Mouse (Mus musculus) kidney, embryonic 14.5 days (tissue): ENCODE measurements around the gene Cyp26b1. TPM values are rescaled to one million over a fixed set of nuclear protein-coding genes. Genes with fewer than 3 reads are reported as not detected.

Source experiments
- ATAC-seq: fragments of 200-750 bp; cut with Nextera tagmentation; 2 replicates; pipeline ENCODE4 v1.8.0; 2017; ENCODE audit warnings: moderate number of reproducible peaks, mild to moderate bottlenecking, moderate TSS enrichment, moderate library complexity; ENCODE audit not compliant: low FRiP score, low TSS enrichment
- H3K27ac ChIP-seq: fragments of 300-500 bp; sonication (generic); 2 replicates; pipeline ENCODE4 v1.5.1; 2014; ENCODE audit warnings: low read depth, mild to moderate bottlenecking, low read length, moderate library complexity, mixed read lengths
- H3K27me3 ChIP-seq: fragments of 300-500 bp; sonication (generic); 2 replicates; pipeline ENCODE4 v1.6.1; 2014; ENCODE audit warnings: mild to moderate bottlenecking, low read length; ENCODE audit not compliant: control insufficient read depth, insufficient read depth
- H3K36me3 ChIP-seq: fragments of 300-500 bp; sonication (generic); 2 replicates; pipeline ENCODE4 v1.6.1; 2014; ENCODE audit warnings: low read length, mixed read lengths; ENCODE audit not compliant: control insufficient read depth, insufficient read depth
- H3K4me1 ChIP-seq: fragments of 300-500 bp; sonication (generic); 2 replicates; pipeline ENCODE4 v1.6.1; 2014; ENCODE audit warnings: low read length, mixed read lengths; ENCODE audit not compliant: control insufficient read depth, insufficient read depth
- H3K4me2 ChIP-seq: fragments of 300-500 bp; sonication (generic); replicated peaks from 2 replicates; pipeline ENCODE4 v1.6.1; 2014; ENCODE audit warnings: low read depth, mild to moderate bottlenecking, low read length
- H3K4me3 ChIP-seq: fragments of 300-500 bp; sonication (generic); 2 replicates; pipeline ENCODE4 v1.5.1; 2014; ENCODE audit warnings: mild to moderate bottlenecking, low read length
- H3K9ac ChIP-seq: fragments of 300-500 bp; sonication (generic); 2 replicates; pipeline ENCODE4 v1.6.1; 2014; ENCODE audit warnings: low read depth, mild to moderate bottlenecking, low read length, moderate library complexity
- H3K9me3 ChIP-seq: fragments of 300-500 bp; sonication (generic); 2 replicates; pipeline ENCODE4 v1.6.1; 2016; ENCODE audit warnings: low read length; ENCODE audit not compliant: control insufficient read depth
- WGBS: fragments of 180-500 bp; shearing (Covaris S2); extraction: QIAGEN DNeasy Blood & Tissue Kit; methylation state at CpG from one replicate; pipeline ENCODE4 v1.1.7; 2014; 5-methylcytosine and 5-hydroxymethylcytosine counted together
- polyA plus RNA-seq: library from polyadenylated mRNA; unstranded; fragments of >200 nt; fragmentation: Nextera tagmentation; extraction: Ambion mirVana; gene quantifications from 2 replicates; pipeline ENCODE4 v1.2.1, GENCODE M21; 2014

The Cyp26b1 gene
- polyA plus RNA-seq, 1 experiment from 2014 or later, result 6.7 TPM

DNA sequence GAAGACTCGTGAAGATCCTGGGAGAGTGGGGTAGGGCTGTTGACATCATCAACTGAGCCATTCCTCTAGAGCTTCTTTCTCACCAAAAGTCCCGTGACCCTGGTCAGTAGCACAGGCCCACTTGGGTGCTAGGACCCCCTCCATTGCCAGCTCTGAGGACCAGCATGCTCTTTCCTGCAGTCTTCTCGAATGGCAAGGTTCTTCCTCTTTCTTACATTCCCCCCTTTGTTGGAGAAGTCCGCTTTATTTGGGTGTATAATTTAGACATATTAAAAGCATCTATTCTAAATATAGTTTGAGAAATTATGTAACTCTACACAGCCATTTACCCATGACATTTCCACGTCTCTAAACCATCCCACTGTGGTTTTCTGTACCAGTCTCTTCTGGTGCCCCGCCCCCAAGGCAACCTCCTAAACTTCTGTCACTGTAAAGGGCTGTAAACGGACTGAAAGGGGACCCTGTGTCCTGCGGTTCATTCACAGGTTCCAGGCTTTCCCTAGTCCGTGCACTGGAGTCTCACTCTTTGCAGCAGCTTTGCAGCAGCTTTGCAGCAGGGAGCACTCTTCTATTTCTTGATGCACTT, 43.8 kb downstream of the Cyp26b1 start:
- Histone ChIP-seq H3K27me3 (peaks cover 16% of the 10 kb centered on the region), H3K9me3 (no peaks in the 10 kb centered on the region), H3K27ac (no peak overlapping the region), H3K9ac (no peak overlapping the region), H3K4me3 (no peak overlapping the region), H3K4me2 (no peak overlapping the region), H3K36me3 (no peaks in the 10 kb centered on the region), H3K4me1 (no peaks in the 10 kb centered on the region)
- ATAC-seq, result no peak
- 62% methylated on average over 9 of the region's 9 CpGs for WGBS

DNA sequence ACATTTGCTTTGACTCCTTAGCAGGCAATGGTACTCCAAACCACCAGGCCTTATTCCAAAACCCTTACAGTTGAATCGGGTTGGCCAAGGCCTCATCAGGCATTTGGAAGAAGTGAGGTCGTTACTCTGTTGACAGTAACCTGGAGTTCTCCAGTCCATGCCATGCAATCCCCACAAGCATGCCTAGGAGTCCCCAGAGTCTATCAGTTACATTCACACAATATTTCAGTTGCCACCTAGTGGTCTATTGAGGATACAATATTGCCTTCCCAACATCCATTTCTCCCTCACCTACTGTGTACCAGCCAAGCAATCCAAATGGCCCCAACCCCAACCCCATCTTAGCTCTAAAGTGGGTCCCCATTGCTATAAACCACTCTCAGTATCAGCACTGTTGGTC, 48.3 kb downstream of the Cyp26b1 start:
- no peak for ATAC-seq
- H3K27ac ChIP-seq, result no peak overlapping the region

DNA sequence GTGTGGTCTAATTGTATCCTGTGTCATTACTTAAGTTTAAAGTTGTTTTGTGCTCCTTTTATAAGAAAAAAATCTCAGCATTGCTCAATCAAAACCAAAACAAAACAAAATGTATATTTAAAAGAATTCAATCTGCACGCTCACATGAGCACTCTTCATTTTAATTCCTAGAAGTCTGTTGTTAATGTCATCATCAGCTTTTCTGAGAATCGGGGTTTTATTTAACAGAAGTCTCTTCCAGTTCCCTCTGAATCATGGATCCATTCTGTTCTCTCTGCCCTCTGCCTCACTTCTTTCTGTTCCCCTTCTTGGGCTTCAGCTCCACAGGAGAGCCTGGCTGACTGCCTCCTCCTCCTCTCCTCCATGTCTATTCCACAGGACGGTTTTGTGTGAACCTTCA, 49.3 kb downstream of the Cyp26b1 start:
- no peak for ATAC-seq
- 82% methylated on average over 3 of the region's 3 CpGs for WGBS
- H3K9me3 ChIP-seq, result no peaks in the 10 kb centered on the region

More for the DNA sequence above, 48.3 kb downstream of the Cyp26b1 start:
- H3K9me3 ChIP-seq, result no peaks in the 10 kb centered on the region
- no peak overlapping the region for H3K4me3 ChIP-seq
- H3K27me3 ChIP-seq, result peaks cover 8% of the 10 kb centered on the region
- H3K4me2 ChIP-seq, result no peak overlapping the region
- 68% methylated on average over 2 of the region's 2 CpGs for WGBS
- H3K36me3 ChIP-seq, result no peaks in the 10 kb centered on the region
- no peak overlapping the region for H3K9ac ChIP-seq
- no peaks in the 10 kb centered on the region for H3K4me1 ChIP-seq

DNA sequence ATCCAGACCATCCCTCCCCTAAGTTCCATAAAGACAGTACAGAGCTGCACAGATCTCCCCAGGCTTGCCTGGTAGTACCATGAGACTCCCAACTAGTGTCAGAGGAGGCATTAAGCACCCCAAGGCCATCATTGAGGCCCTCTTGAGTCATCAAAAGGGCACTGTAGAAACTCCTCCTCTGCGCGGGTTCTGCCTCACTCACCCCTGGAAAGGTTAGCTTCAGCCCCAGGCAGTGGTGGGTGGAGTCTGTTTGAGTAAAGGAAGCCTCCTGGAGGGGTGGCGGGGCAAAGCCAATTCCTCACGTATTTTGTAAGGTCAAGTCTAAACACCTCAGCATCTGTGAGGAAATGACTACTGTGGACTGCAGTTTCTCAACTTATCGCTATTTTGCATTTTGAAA, 50.2 kb downstream of the Cyp26b1 start:
- no peak overlapping the region for H3K9ac ChIP-seq
- H3K9me3 ChIP-seq, result no peaks in the 10 kb centered on the region
- H3K4me3 ChIP-seq, result no peak overlapping the region
- peaks cover 4% of the 10 kb centered on the region; the same call in 1 of the 2 replicates for H3K27me3 ChIP-seq
- H3K4me2 ChIP-seq, result no peak overlapping the region
- no peak for ATAC-seq
- no peaks in the 10 kb centered on the region for H3K36me3 ChIP-seq
- H3K4me1 ChIP-seq, result no peaks in the 10 kb centered on the region
- WGBS, result 44% methylated on average over 5 of the region's 5 CpGs
- no peak overlapping the region for H3K27ac ChIP-seq

More for the DNA sequence above, 49.3 kb downstream of the Cyp26b1 start:
- no peaks in the 10 kb centered on the region for H3K36me3 ChIP-seq
- H3K9ac ChIP-seq, result no peak overlapping the region
- no peak overlapping the region for H3K4me3 ChIP-seq
- no peak overlapping the region for H3K4me2 ChIP-seq
- no peak overlapping the region for H3K27ac ChIP-seq
- no peaks in the 10 kb centered on the region for H3K4me1 ChIP-seq
- peaks cover 7% of the 10 kb centered on the region; the same call in 1 of the 2 replicates for H3K27me3 ChIP-seq

DNA sequence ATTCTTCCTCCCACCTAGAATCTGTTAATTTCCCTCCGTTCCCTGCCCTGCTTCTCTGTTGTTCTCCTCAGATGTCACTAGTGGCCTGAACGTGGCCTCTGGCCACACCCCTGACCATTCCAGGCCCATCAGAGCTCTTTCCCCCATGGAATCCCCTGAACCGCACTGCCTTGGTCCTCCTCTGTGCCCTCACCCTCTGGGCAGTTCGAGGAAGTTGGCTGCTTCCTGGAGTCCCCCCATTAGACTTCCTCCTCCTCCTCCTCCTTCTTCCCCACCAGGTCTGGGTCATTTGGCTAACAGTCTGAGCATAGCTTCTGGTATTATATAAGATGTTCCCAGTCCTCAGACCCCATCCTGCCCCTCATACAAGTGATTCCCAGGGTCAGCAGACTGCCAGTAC, 53.8 kb downstream of the Cyp26b1 start:
- ATAC-seq, result no peak
- Histone ChIP-seq H3K4me2 (no peak overlapping the region), H3K9me3 (no peaks in the 10 kb centered on the region), H3K27me3 (peaks cover 3% of the 10 kb centered on the region; the same call in 1 of the 2 replicates), H3K4me3 (no peak overlapping the region), H3K27ac (no peak overlapping the region), H3K36me3 (no peaks in the 10 kb centered on the region), H3K9ac (no peak overlapping the region), H3K4me1 (no peaks in the 10 kb centered on the region)
- WGBS, result 25% methylated on average over 4 of the region's 4 CpGs

DNA sequence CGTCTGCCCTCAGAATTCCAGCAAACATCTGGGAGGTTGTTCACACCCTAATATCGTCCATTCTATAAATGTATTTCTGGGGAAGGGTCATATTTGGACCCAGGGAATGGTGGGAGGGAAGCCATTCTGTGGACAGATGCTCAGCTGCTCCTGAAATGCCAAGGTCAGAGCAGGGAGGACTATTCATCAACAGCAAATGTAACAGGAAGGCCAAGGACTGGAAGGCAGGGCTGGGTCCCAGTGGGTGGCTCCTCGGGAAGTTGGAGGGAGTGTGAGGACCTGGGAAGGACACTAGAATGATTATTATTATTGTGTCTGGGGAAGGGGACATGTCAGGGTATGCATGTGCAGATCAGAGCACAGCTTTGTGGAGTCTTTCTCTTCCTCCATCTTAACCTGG, 55.0 kb downstream of the Cyp26b1 start:
- Histone ChIP-seq H3K4me2 (no peak overlapping the region), H3K9me3 (no peaks in the 10 kb centered on the region), H3K36me3 (no peaks in the 10 kb centered on the region), H3K9ac (no peak overlapping the region), H3K4me1 (no peaks in the 10 kb centered on the region), H3K27me3 (peaks cover 3% of the 10 kb centered on the region; the same call in 1 of the 2 replicates), H3K27ac (no peak overlapping the region), H3K4me3 (no peak overlapping the region)
- no peak for ATAC-seq
- WGBS, result 67% methylated on average over 3 of the region's 3 CpGs

DNA sequence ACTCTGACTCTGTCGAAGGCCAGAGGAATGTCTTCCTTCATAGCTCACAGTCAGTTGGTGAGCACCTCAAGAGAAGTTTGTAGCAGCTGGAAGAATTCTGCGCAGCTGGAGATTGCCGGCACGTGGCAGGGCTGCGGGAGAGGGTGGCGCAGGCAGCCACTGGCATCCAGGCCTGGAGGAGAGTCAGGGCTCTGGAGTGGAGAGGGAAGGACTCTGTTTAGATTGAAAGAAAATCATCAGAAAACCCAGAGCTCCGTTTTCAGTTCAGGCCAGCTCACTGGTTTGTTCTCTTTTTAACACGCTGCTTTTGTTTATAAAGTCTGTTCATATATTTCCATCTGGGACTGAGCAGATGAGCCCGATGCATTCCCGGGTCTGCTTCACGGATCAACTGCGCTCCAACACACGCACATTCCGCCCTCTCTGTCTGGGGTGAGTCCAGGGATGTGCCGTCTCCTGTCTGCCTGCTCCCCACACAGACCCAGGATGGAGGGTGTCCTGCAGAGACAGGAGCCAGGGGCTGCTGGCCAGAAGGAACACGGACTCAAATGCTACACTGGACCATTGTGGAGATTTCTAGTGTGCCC, 56.0 kb downstream of the Cyp26b1 start:
- Histone ChIP-seq H3K4me2 (no peak overlapping the region), H3K9ac (no peak overlapping the region), H3K9me3 (no peaks in the 10 kb centered on the region), H3K4me1 (no peaks in the 10 kb centered on the region), H3K4me3 (no peak overlapping the region), H3K27ac (no peak overlapping the region), H3K27me3 (peaks cover 3% of the 10 kb centered on the region; the same call in 1 of the 2 replicates), H3K36me3 (no peaks in the 10 kb centered on the region)
- 73% methylated on average over 16 of the region's 16 CpGs for WGBS
- ATAC-seq, result no peak

DNA sequence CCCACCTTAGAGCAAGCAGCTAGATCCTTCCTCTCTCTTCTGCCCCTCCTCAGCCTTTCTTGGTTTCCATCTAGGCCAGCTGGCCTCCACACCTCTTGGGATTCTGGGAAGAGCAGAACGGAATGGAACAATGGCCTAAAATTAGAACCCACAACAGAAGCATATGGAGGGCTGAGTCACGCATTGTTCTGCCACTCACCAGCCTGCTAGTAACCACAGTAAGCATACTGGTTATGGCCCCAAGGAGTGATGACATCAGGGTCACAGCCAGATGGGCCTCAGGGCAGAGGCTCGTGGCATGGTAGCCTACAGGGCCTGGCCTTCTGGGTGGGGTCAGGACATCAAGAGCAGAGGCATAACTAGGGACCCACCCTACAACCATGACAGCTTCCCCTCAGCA, 58.8 kb downstream of the Cyp26b1 start:
- ATAC-seq, result no peak
- no peak overlapping the region for H3K4me3 ChIP-seq

DNA sequence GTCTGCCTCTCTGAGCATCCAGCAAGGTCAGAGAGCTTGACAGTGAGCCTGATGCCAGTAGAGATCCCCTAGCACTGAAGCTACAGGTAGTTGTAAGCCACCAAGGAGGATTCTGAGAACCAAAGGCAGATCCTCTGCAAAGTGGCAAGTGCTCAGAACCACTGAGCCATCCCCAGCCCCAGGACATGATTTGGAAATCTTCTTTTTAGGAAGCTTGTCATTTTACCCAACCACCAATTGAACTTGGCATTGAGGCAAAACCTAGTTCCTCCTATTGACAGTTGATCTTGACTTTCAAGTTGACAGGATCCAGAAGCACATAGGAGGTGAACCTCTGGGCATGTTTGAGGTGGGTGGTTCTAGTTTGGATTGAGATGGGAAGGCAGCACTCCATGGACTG, 63.8 kb downstream of the Cyp26b1 start:
- Histone ChIP-seq H3K4me2 (no peak overlapping the region), H3K4me3 (no peak overlapping the region), H3K27me3 (no peaks in the 10 kb centered on the region), H3K9ac (no peak overlapping the region), H3K27ac (no peak overlapping the region), H3K36me3 (no peaks in the 10 kb centered on the region), H3K9me3 (no peaks in the 10 kb centered on the region), H3K4me1 (no peaks in the 10 kb centered on the region)
- ATAC-seq, result no peak

More for the DNA sequence above, 58.8 kb downstream of the Cyp26b1 start:
- Histone ChIP-seq H3K4me1 (no peaks in the 10 kb centered on the region), H3K27ac (no peak overlapping the region), H3K4me2 (no peak overlapping the region), H3K27me3 (peaks cover 3% of the 10 kb centered on the region; the same call in 1 of the 2 replicates), H3K9ac (no peak overlapping the region), H3K9me3 (no peaks in the 10 kb centered on the region), H3K36me3 (no peaks in the 10 kb centered on the region)
- WGBS, result 74% methylated on average over 3 of the region's 3 CpGs
